Mouse (Mus musculus) spleen, adult 2 months (tissue): ENCODE measurements around the gene Gnai3. TPM values are rescaled to one million over a fixed set of nuclear protein-coding genes. Genes with fewer than 3 reads are reported as not detected.

Experiments used
- DNase-seq, 2 experiments: peaks; one replicate each; pipeline versions ENCODE4 v3.0.0 to v3.0.0-alpha.2; 2012 to 2021; ENCODE audit warnings: low spot score in 2 of 2, low read depth in 1 of 2
- H3K27ac ChIP-seq: fragments of 200-500 bp; 2 replicates; pipeline ENCODE4 v1.5.1; 2012; ENCODE audit warnings: low read length, inconsistent platforms; ENCODE audit not compliant: insufficient read depth
- H3K27me3 ChIP-seq: fragments of 200-500 bp; 2 replicates; pipeline ENCODE4 v1.6.1; 2012; ENCODE audit warnings: mild to moderate bottlenecking, moderate library complexity, low read length, inconsistent platforms; ENCODE audit not compliant: control insufficient read depth, insufficient read depth
- H3K36me3 ChIP-seq: fragments of 200-500 bp; 2 replicates; pipeline ENCODE4 v1.6.1; 2012; ENCODE audit warnings: mild to moderate bottlenecking, low read length, inconsistent platforms; ENCODE audit not compliant: control insufficient read depth, insufficient read depth
- H3K4me1 ChIP-seq: fragments of 200-500 bp; 2 replicates; pipeline ENCODE4 v1.6.1; 2011; ENCODE audit warnings: inconsistent platforms; ENCODE audit not compliant: control insufficient read depth, insufficient read depth, insufficient read length
- H3K4me3 ChIP-seq: fragments of 200-500 bp; 2 replicates; pipeline ENCODE4 v1.5.1; 2011; ENCODE audit warnings: mild to moderate bottlenecking, inconsistent platforms; ENCODE audit not compliant: insufficient read depth, insufficient read length; ENCODE audit errors: extremely low read depth
- CTCF ChIP-seq: fragments of 200-500 bp; IDR thresholded peaks from 2 replicates; pipeline ENCODE4 v1.5.1; 2011; ENCODE audit warnings: mild to moderate bottlenecking, inconsistent platforms; ENCODE audit not compliant: insufficient read depth, insufficient read length, insufficient replicate concordance; ENCODE audit errors: extremely low read depth
- POLR2A ChIP-seq: fragments of 200-500 bp; IDR thresholded peaks from 2 replicates; pipeline ENCODE4 v1.6.1; 2011; ENCODE audit warnings: low read depth, low read length, inconsistent platforms
- WGBS: fragments of 180-500 bp; shearing (Covaris S2); methylation state at CpG from one replicate; pipeline ENCODE4 v1.1.7; 2018; 5-methylcytosine and 5-hydroxymethylcytosine counted together
- polyA plus RNA-seq: library from polyadenylated mRNA; depleted of rRNA; stranded (reverse); fragments of >200 nt; gene quantifications from 2 replicates; pipeline ENCODE4 v1.2.3, GENCODE M21; 2012; rRNA removed

Gnai3 gene
- polyA plus RNA-seq, 1 experiment, result 11.3 TPM

- no peak for DNase-seq
- Histone ChIP-seq H3K27me3 (no peaks in the 10 kb centered on the region), H3K27ac (no peak overlapping the region), H3K4me3 (no peak overlapping the region), H3K4me1 (0 out of 2 replicates have a peak, but pooled peaks cover 3% of the 10 kb centered on the region), H3K36me3 (no peaks in the 10 kb centered on the region)
- 85% methylated on average over 8 of the region's 8 CpGs for WGBS
- TF ChIP-seq CTCF (no peak), POLR2A (no peak)
These were observed 83.3 kb downstream of the Gnai3 start for GRCm38 (mm10) chr3:108062648-108063047.

GRCm38 (mm10) chr3:108061420-108061819 is 84.5 kb downstream of the Gnai3 start:
- H3K36me3 ChIP-seq, result no peaks in the 10 kb centered on the region
- no peak overlapping the region for H3K27ac ChIP-seq
- TF ChIP-seq CTCF, result no peak
- TF ChIP-seq POLR2A, result no peak
- no peak overlapping the region for H3K4me3 ChIP-seq
- H3K27me3 ChIP-seq, result no peaks in the 10 kb centered on the region
- 0 out of 2 replicates have a peak, but pooled peaks cover 3% of the 10 kb centered on the region for H3K4me1 ChIP-seq
- DNase-seq, result peak; percentile 38 to 61
- WGBS, result 4% methylated on average over 7 of the region's 7 CpGs

Other genes starting within 250 kb of the Gnai3 start
- 1.1 and 1.4 TPM in 2 replicates for gene Gstm7, start 214.3 kb downstream of the Gnai3 start, polyA plus RNA-seq
- 0.15 TPM in 1 of 2 replicates, not detected in the other for gene Gstm6, start 202.4 kb downstream of the Gnai3 start, polyA plus RNA-seq
- gene Gstm3, start 176.9 kb downstream of the Gnai3 start, polyA plus RNA-seq, result not detected in 2 replicates
- 16.9 and 20.2 TPM in 2 replicates for gene Gstm2, start 159.7 kb downstream of the Gnai3 start, polyA plus RNA-seq
- gene Gstm1, start 128.2 kb downstream of the Gnai3 start, polyA plus RNA-seq, result 82.6 and 98.9 TPM in 2 replicates
- 4.6 and 5.7 TPM in 2 replicates for gene Gstm4, start 101.3 kb downstream of the Gnai3 start, polyA plus RNA-seq
- gene Ampd2, start 59.5 kb downstream of the Gnai3 start, polyA plus RNA-seq, result 92.9 and 111 TPM in 2 replicates
- gene Gnat2, start 53.4 kb downstream of the Gnai3 start, polyA plus RNA-seq, result 0.16 and 0.18 TPM in 2 replicates
- 0.06 TPM in 1 of 2 replicates, not detected in the other for gene Gpr61, start 8.7 kb upstream of the Gnai3 start, polyA plus RNA-seq
- gene Amigo1, start 40.2 kb upstream of the Gnai3 start, polyA plus RNA-seq, result 6.2 and 8.3 TPM in 2 replicates
- gene Cyb561d1, start 55.1 kb upstream of the Gnai3 start, polyA plus RNA-seq, result 12.7 and 13.8 TPM in 2 replicates
- 8.2 and 11.5 TPM in 2 replicates for gene Atxn7l2, start 64.8 kb upstream of the Gnai3 start, polyA plus RNA-seq
- 0.15 and 0.16 TPM in 2 replicates for gene Sypl2, start 80.5 kb upstream of the Gnai3 start, polyA plus RNA-seq
- 21.3 and 22.4 TPM in 2 replicates for gene Psma5, start 110.8 kb upstream of the Gnai3 start, polyA plus RNA-seq
- 10.7 and 11.4 TPM in 2 replicates for gene Sort1, start 137.9 kb upstream of the Gnai3 start, polyA plus RNA-seq
- gene Mybphl, start 218.8 kb upstream of the Gnai3 start, polyA plus RNA-seq, result 0.15 and 0.28 TPM in 2 replicates
- gene Psrc1, start 237.7 kb upstream of the Gnai3 start, polyA plus RNA-seq, result 5.4 and 6.1 TPM in 2 replicates